Mouse (Mus musculus): ENCODE measurements around the gene Igfbp7. TPM values are rescaled to one million over a fixed set of nuclear protein-coding genes. Genes with fewer than 3 reads are reported as not detected.
"Not testable (repeated sequence)": the region's sequence is repeated elsewhere in the genome, so short reads cannot be mapped to it uniquely, and the experiment has no call there.

Gene Igfbp7
- polyA plus RNA-seq, 1 experiment: 406 TPM

DNA sequence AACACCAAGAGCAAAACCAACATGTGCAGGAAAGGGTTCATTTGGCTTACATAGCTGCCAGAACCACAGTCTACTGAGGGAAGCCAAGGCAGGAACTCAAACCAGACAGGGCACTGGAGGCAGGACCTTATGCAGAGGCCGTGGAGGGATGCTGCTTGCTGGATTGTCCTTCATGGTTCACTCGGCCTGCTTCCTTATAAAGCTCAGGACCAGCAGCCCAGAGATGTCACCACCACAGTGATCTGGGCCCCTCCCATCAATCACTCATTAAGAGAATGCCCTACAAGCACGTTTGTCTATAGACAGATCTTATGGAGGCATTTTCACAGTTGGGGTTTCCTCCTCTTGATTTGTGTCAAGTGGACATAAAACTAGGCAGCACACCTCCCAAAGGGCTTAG lies 25.3 kb upstream of the Igfbp7 start:
- no peak for TF ChIP-seq POLR2A (IDR thresholded peaks at IDR 0.05; ENCODE audit: low read depth, low read length)
- TF ChIP-seq CTCF (IDR thresholded peaks at IDR 0.05; ENCODE audit: borderline replicate concordance, insufficient read depth, low read length): no peak
- Histone ChIP-seq H3K27ac (ENCODE audit: insufficient read depth, low read length) (no peak overlapping the region), H3K4me3 (ENCODE audit: insufficient read depth, low read length) (no peak overlapping the region), H3K4me1 (ENCODE audit: control insufficient read depth, insufficient read depth, low read length) (no peaks in the 10 kb centered on the region)

DNA sequence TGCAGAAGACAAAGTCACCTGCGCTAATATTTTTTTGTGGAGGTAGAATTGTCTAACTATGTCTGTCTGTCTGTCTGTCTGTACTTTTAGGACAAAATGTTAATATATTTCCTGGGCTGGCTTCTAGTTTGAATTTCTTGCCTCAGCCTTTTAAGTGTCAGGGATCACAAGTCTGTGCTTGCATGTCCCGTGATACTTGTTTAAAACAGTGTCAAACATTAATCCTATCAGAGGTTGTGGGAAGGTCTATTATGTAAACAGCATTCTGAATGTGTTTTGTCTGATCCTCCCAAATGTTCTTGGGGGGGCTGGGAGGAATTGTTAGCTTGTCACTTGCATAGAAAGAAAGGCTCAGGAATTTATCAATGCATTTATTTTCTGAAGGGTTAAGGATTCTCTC lies 24.6 kb upstream of the Igfbp7 start:
- Histone ChIP-seq H3K4me1 (ENCODE audit: control insufficient read depth, insufficient read depth, low read length) (no peaks in the 10 kb centered on the region), H3K4me3 (ENCODE audit: insufficient read depth, low read length) (no peak overlapping the region), H3K27ac (ENCODE audit: insufficient read depth, low read length) (no peak overlapping the region)
- no peak for TF ChIP-seq POLR2A (IDR thresholded peaks at IDR 0.05; ENCODE audit: low read depth, low read length)
- no peak for TF ChIP-seq CTCF (IDR thresholded peaks at IDR 0.05; ENCODE audit: borderline replicate concordance, insufficient read depth, low read length)

DNA sequence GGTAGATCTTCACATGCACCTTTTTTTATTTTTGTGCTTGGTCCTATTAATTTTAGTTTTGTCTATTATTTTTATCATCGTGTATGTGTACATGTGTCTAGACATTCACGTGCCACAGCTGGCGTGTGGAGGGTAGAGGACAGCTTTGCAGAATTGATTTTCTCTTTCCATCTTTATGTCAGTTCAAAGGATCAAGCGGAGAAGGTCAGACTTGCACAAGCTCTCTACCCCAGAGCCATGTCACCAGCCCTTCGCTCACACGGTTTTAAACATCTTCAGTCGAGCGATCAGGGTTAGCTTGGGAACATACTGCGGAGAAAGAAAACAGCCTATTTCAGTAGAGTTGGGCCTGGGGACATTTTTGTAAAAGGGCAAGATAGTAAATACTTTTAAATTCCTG lies 23.2 kb upstream of the Igfbp7 start:
- Histone ChIP-seq H3K4me1 (ENCODE audit: control insufficient read depth, insufficient read depth, low read length) (no peaks in the 10 kb centered on the region), H3K4me3 (ENCODE audit: insufficient read depth, low read length) (no peak overlapping the region)
- no peak for TF ChIP-seq CTCF (IDR thresholded peaks at IDR 0.05; ENCODE audit: borderline replicate concordance, insufficient read depth, low read length)
- no peak for TF ChIP-seq POLR2A (IDR thresholded peaks at IDR 0.05; ENCODE audit: low read depth, low read length)

DNA sequence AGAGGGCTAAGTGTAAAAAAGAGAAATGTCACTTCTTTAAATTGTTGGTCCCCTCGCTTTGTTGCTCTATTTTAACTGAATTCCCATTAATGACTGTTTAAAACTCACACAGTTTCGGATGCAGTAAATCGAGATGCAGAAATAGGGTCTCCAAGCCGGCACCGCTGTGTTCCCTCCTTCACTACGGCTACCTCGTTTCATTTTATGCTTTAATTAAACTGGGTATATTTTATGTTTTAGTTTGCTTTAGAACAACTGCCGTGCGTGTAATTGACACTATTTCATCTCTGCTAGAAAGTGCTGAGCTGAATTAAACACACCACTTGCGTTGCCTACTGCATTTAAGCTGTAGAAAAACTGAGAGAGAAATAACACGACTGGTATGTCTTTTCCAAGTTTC lies 22.6 kb upstream of the Igfbp7 start:
- Histone ChIP-seq H3K27ac (ENCODE audit: insufficient read depth, low read length) (no peak overlapping the region), H3K4me3 (ENCODE audit: insufficient read depth, low read length) (no peak overlapping the region), H3K4me1 (ENCODE audit: control insufficient read depth, insufficient read depth, low read length) (no peaks in the 10 kb centered on the region)
- TF ChIP-seq CTCF (IDR thresholded peaks at IDR 0.05; ENCODE audit: borderline replicate concordance, insufficient read depth, low read length) (no peak), POLR2A (IDR thresholded peaks at IDR 0.05; ENCODE audit: low read depth, low read length) (no peak)

More for the DNA sequence above, 23.2 kb upstream of the Igfbp7 start:
- no peak overlapping the region for H3K27ac ChIP-seq (ENCODE audit: insufficient read depth, low read length)

DNA sequence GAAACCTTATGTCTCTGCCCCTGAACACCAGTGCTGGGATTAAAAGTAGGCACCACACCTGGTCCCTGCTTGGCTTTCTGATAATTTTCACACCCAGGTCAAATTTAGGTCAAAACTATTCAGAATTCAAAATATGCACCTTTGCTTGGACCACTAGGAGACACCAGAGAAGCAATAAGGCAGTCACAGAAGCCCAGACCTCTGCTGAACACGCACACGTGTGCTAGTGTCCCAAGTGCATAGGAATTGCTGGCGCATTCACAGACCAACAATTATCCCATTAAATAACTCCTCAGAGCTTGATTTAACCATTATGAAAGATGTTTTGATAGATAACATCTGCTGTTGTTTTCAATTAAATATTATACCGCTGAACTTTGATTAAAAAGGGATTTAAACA lies 22.2 kb upstream of the Igfbp7 start:
- H3K27ac ChIP-seq (ENCODE audit: insufficient read depth, low read length): no peak overlapping the region
- no peak overlapping the region for H3K4me3 ChIP-seq (ENCODE audit: insufficient read depth, low read length)
- TF ChIP-seq CTCF (IDR thresholded peaks at IDR 0.05; ENCODE audit: borderline replicate concordance, insufficient read depth, low read length) (no peak), POLR2A (IDR thresholded peaks at IDR 0.05; ENCODE audit: low read depth, low read length) (no peak)
- H3K4me1 ChIP-seq (ENCODE audit: control insufficient read depth, insufficient read depth, low read length): no peaks in the 10 kb centered on the region

DNA sequence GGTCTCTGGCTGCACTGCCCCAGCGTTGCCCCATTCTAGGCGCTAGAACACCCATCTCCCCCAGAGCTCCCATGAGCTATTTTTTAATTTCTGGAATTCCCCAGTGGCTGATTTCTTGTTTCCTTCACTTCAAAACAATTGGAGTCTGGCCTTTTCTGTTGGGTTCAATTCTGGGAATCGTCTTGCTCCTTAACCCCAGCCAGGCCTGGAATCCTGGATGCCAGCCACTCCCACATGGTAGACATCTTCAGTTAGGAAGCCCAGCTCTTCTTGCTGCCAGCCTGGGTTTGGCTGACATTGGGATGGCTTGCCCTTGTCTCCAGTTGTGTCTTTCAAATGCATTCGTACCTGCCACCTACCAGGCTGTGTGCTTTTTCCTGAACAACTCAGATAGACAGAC lies 20.7 kb upstream of the Igfbp7 start:
- Histone ChIP-seq H3K27ac (ENCODE audit: insufficient read depth, low read length) (no peak overlapping the region), H3K4me1 (ENCODE audit: control insufficient read depth, insufficient read depth, low read length) (no peaks in the 10 kb centered on the region), H3K4me3 (ENCODE audit: insufficient read depth, low read length) (no peak overlapping the region)
- no peak for TF ChIP-seq CTCF (IDR thresholded peaks at IDR 0.05; ENCODE audit: borderline replicate concordance, insufficient read depth, low read length)
- no peak for TF ChIP-seq POLR2A (IDR thresholded peaks at IDR 0.05; ENCODE audit: low read depth, low read length)

DNA sequence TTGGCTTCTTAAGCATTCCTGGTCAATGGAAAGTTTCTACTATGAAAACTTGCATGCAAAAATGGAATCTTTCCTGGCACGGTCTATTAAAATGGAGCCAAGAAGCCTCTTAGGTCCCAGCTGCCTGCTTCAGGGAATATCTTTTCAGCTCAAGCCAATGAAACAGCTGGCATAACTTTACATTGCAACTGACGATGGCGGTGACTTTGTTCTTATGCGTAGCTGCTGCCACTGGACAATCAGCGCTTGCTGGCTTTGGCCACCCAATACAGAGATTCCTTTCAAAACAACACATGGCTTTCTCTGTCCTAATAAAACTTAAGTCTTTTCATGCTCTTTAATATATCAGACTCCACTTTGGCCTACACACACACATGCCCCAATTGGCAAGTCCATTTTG lies 20.1 kb upstream of the Igfbp7 start:
- TF ChIP-seq CTCF (IDR thresholded peaks at IDR 0.05; ENCODE audit: borderline replicate concordance, insufficient read depth, low read length) (no peak), POLR2A (IDR thresholded peaks at IDR 0.05; ENCODE audit: low read depth, low read length) (no peak)
- no peak overlapping the region for H3K27ac ChIP-seq (ENCODE audit: insufficient read depth, low read length)

DNA sequence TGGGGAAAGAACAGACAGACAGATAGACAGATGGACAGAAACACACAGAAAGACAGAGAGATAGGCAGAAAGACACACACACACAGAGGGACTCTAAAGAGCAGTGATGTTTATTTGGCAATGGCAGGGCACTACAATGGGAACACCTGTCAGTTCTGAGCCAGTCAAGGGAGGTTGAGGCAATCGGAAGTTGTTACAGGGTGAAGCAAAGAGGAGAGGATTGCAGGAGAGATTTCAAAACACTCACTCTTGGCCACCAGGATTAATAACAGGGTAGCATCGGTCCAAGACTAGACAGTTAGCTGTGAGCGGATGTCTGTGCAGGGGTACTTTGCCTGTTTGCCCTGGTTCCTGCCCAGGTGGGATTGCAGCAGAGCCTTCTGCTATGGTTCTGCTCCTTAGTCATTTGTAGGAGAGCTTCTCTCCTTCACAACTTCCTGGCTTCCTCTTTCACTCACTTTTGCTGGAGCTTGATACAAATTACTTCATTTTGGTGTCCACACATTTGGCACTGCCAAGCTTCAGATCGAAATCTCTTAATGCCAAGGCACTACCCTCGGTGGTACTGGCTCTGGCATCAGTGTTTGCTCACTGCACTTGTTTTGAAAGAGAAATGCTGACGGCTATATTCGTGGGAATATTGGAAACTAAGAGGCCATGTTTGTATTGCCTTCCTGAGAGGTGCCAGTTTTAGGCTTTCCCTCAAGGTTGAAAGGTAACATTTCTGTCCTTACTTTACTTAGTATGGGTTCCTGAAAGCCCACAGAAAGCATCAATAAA lies 18.1 kb upstream of the Igfbp7 start:
- no peak overlapping the region for H3K27ac ChIP-seq (ENCODE audit: insufficient read depth, low read length)
- H3K4me1 ChIP-seq (ENCODE audit: control insufficient read depth, insufficient read depth, low read length): no peaks in the 10 kb centered on the region
- TF ChIP-seq CTCF (IDR thresholded peaks at IDR 0.05; ENCODE audit: borderline replicate concordance, insufficient read depth, low read length) (no peak), POLR2A (IDR thresholded peaks at IDR 0.05; ENCODE audit: low read depth, low read length) (no peak)
- H3K4me3 ChIP-seq (ENCODE audit: insufficient read depth, low read length): no peak overlapping the region

More for the DNA sequence above, 20.1 kb upstream of the Igfbp7 start:
- Histone ChIP-seq H3K4me1 (ENCODE audit: control insufficient read depth, insufficient read depth, low read length) (no peaks in the 10 kb centered on the region), H3K4me3 (ENCODE audit: insufficient read depth, low read length) (no peak overlapping the region)

DNA sequence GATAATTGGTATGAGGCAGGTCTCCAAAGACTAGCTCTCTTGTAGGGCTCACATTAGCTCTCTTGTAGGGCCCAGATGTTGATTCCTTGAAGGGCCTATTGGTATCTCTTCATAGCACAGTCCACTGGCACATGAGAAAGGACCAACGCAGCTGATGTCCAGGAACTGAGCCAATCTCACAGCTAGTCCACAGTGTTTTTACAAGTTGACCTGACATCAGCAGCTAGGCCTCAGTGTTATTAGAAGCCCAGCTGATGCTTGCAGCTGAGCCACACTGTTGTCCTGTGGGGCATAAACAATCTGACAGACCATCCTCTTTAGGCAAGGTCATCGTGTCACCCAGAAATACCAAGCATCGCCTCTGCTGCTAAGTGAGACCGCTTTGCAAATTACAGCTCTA lies 11.7 kb upstream of the Igfbp7 start:
- H3K4me3 ChIP-seq (ENCODE audit: insufficient read depth, low read length): not testable (repeated sequence)

DNA sequence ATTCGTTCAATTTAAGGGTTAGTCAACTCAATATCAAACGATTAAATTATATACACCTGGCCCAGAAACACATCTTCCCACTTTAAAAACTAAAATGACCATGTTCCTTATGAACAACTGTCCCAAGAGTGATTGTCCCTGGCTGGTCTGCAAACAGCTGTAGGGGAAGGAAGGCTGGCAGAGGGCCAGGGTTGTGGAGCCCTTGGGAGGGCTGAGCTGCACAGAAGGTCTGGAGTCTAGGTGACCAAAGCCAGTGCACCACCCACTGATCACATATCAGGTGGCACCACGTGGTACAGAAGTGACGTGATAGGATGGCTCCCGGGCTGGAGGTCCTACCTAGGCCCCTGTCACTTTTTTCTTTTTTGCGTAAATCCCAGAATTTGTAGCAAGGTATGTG lies 8.2 kb upstream of the Igfbp7 start:
- no peak overlapping the region for H3K4me3 ChIP-seq (ENCODE audit: insufficient read depth, low read length)
- H3K27ac ChIP-seq (ENCODE audit: insufficient read depth, low read length): no peak overlapping the region
- TF ChIP-seq CTCF (IDR thresholded peaks at IDR 0.05; ENCODE audit: borderline replicate concordance, insufficient read depth, low read length) (no peak), POLR2A (IDR thresholded peaks at IDR 0.05; ENCODE audit: low read depth, low read length) (no peak)
- no peaks in the 10 kb centered on the region for H3K4me1 ChIP-seq (ENCODE audit: control insufficient read depth, insufficient read depth, low read length)

More for the DNA sequence above, 11.7 kb upstream of the Igfbp7 start:
- H3K4me1 ChIP-seq (ENCODE audit: control insufficient read depth, insufficient read depth, low read length); H3K27ac ChIP-seq (ENCODE audit: insufficient read depth, low read length): not testable (repeated sequence)
